Mouse (Mus musculus) embryonic fibroblast, embryonic 13.5 days (primary cell): Measurements from ENCODE around the gene Hmcn1.

Experiments used
- CTCF ChIP-seq: IDR thresholded peaks from 2 replicates; pipeline ENCODE4 v1.5.1; 2011; ENCODE audit warnings: mild to moderate bottlenecking, control low read depth, low read length, moderate library complexity, borderline replicate concordance; ENCODE audit not compliant: insufficient read depth
- POLR2A ChIP-seq: IDR thresholded peaks from 2 replicates; pipeline ENCODE4 v1.6.1; 2011; ENCODE audit warnings: low read depth, mild to moderate bottlenecking, control low read depth, low read length, moderate library complexity

DNA sequence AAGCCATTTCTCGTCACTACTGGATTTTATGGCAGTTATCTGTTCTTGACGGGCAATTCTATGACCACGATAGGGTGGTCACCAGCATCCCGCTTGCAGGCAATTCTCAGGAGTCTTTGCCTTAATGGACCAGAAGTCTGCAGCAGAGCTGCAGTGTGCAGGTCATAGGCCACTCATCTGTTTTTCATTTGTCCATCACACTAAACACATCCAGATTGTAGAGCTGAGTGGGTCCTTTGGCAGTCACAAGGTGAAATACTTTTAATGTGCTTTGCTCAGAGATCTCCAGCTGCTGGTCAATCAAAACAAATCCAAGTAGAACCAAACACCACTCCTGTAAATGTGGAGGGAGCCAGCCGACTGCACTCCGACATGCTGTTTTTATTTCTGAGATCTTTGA is 311.2 kb downstream of the Hmcn1 start:
- TF ChIP-seq CTCF (no peak), POLR2A (no peak)
